Mouse (Mus musculus) cortical plate, adult 2 months (tissue): ENCODE measurements around the gene Cdkn2d.

Source experiments
- CTCF ChIP-seq: fragments of 200-500 bp; IDR thresholded peaks from 2 replicates; pipeline ENCODE4 v1.5.1; 2011; ENCODE audit warnings: mild to moderate bottlenecking, control low read depth, low read length; ENCODE audit not compliant: insufficient read depth; ENCODE audit errors: extremely low read depth
- POLR2A ChIP-seq: fragments of 200-500 bp; IDR thresholded peaks from 2 replicates; pipeline ENCODE4 v1.6.1; 2011; ENCODE audit warnings: mild to moderate bottlenecking, low read length, control low read depth; ENCODE audit not compliant: insufficient read depth; ENCODE audit errors: extremely low read depth

DNA sequence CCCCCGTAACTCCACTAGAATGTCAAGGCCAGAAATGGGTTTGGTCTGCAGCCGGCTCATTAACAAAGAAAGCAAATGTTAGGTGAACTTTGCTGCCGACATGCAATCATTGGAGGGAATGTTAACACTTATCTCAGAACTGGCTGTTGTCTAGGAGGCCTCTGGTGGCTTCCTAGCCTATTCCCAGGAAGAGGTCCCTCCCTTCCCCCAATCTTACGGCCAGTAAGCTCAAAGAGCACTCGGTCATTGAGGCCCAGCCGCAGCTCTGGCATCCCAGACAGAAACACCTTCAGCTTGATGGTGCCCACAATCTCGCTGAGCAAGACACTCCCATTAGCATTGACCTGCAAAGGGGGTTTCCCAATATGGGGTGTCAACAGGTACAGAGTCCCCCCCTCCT is 13.9 kb upstream of the Cdkn2d start:
- TF ChIP-seq CTCF: no peak
- no peak for TF ChIP-seq POLR2A
